Mouse (Mus musculus) bone marrow, adult 2 months (tissue): ENCODE measurements around the gene Olfr1328.

Experiments used
- CTCF ChIP-seq: fragments of 200-500 bp; IDR thresholded peaks from 2 replicates; pipeline ENCODE4 v1.5.1; 2011; ENCODE audit warnings: low read length, control low read depth; ENCODE audit not compliant: control insufficient read depth, insufficient read depth
- POLR2A ChIP-seq: fragments of 200-500 bp; IDR thresholded peaks from 2 replicates; pipeline ENCODE4 v1.6.1; 2011; ENCODE audit warnings: low read depth, mild to moderate bottlenecking, control low read depth, low read length, borderline replicate concordance; ENCODE audit not compliant: control insufficient read depth

DNA sequence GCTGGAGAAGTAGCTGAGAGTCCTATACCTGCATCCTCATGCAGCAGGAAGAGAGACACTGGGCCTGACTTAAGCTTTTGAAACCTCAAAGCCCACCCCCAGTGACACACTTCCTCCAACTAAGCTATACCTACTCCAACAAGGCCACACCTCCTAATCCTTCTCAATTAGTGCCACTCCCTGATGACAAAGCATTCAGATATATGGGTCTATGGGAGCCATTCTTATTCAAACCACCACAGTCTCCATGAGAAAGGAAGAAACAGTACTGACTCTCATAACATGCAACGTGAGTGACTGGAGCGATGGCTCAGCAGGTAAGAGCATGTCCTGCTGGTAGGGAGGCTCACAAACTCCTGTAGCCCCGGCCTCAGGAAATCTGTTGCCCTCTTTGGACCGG lies 46.9 kb upstream of the Olfr1328 start:
- TF ChIP-seq POLR2A (no peak), CTCF (no peak)
